Mouse (Mus musculus): ENCODE results near the gene Htr6. TPM values are rescaled to one million over a fixed set of nuclear protein-coding genes. Genes with fewer than 3 reads are reported as not detected.

The Htr6 gene
- polyA plus RNA-seq, 1 experiment from 2014 or later, result not detected

DNA sequence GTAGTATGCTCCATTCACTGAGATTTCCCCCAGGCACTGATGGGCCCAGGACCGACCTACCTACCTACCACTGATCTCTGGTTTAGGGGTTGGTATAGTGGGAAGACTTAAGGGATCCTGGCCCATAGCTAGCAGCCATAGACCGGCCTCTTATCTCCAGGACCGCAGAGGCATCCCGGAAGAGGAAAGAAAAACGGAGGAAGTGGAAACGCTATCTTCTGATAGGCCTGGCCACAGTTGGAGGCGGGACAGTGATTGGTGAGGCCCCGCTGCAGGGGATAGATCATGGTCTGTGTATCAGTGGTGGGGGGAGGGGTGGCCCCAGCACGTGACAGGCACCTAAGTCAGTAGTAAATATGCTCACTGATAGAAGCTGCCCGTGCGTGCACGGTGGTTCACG lies 56.0 kb downstream of the Htr6 start:
- no peaks in the 10 kb centered on the region; the same call in 1 of the 2 replicates for H3K9me3 ChIP-seq (replicated peaks)
- ATAC-seq (replicated peaks; ENCODE audit: low FRiP score), result no peak
- WGBS, result 65% methylated on average over 13 of the region's 13 CpGs
- H3K4me1 ChIP-seq, result 0 out of 2 replicates have a peak, but pooled peaks cover 2% of the 10 kb centered on the region
- no peak overlapping the region for H3K27ac ChIP-seq
- H3K4me2 ChIP-seq, result no peak overlapping the region
- H3K27me3 ChIP-seq, result no peaks in the 10 kb centered on the region
- no peaks in the 10 kb centered on the region for H3K36me3 ChIP-seq
- no peak overlapping the region for H3K4me3 ChIP-seq (replicated peaks)
- H3K9ac ChIP-seq, result no peak overlapping the region

DNA sequence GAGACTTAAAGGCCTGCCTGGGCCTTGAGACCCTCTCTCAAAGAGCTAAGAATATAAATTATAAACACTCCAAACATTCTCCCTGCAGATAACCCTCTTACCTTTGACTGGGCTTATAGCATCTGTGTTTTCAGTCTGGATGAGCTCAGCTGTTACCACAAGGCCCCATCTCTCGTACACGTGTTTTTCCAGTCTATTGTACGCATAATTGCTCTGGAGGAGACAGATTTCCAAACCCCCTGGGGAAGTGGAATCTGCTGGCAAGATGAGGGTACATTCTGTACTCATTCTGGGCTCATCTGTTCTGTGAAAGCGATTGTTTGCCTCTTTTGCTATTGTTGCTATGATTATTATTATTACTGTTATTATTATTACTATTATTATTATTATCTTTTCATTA lies 56.4 kb downstream of the Htr6 start:
- Histone ChIP-seq H3K36me3 (no peaks in the 10 kb centered on the region), H3K4me3 (replicated peaks) (no peak overlapping the region), H3K27ac (no peak overlapping the region), H3K4me1 (0 out of 2 replicates have a peak, but pooled peaks cover 2% of the 10 kb centered on the region), H3K27me3 (no peaks in the 10 kb centered on the region), H3K9me3 (replicated peaks) (no peaks in the 10 kb centered on the region; the same call in 1 of the 2 replicates), H3K9ac (no peak overlapping the region), H3K4me2 (no peak overlapping the region)
- 78% methylated on average over 4 of the region's 4 CpGs for WGBS
- ATAC-seq (replicated peaks; ENCODE audit: low FRiP score), result no peak

- Histone ChIP-seq H3K36me3 (no peaks in the 10 kb centered on the region), H3K27ac (no peak overlapping the region), H3K9ac (no peak overlapping the region), H3K9me3 (replicated peaks) (no peaks in the 10 kb centered on the region; the same call in 1 of the 2 replicates), H3K4me3 (replicated peaks) (no peak overlapping the region), H3K4me1 (peaks cover 2% of the 10 kb centered on the region; the same call in 1 of the 2 replicates), H3K4me2 (no peak overlapping the region), H3K27me3 (no peaks in the 10 kb centered on the region)
- ATAC-seq (replicated peaks; ENCODE audit: low FRiP score), result 0 out of 2 replicates have a peak, but pooled peaks have one; percentile 46
- WGBS, result 74% methylated on average over 14 of the region's 14 CpGs
Observed at GRCm38 (mm10) chr4:139018388-139018787, 57.0 kb downstream of the Htr6 start.

- Histone ChIP-seq H3K9me3 (replicated peaks) (no peaks in the 10 kb centered on the region; the same call in 1 of the 2 replicates), H3K4me3 (replicated peaks) (no peak overlapping the region), H3K27ac (no peak overlapping the region), H3K4me1 (no peaks in the 10 kb centered on the region; the same call in 1 of the 2 replicates), H3K4me2 (no peak overlapping the region), H3K9ac (no peak overlapping the region), H3K27me3 (no peaks in the 10 kb centered on the region), H3K36me3 (no peaks in the 10 kb centered on the region)
- ATAC-seq (replicated peaks; ENCODE audit: low FRiP score), result no peak
- WGBS, result 80% methylated on average over 6 of the region's 6 CpGs
Observed at GRCm38 (mm10) chr4:139014793-139015192, 60.6 kb downstream of the Htr6 start.

DNA sequence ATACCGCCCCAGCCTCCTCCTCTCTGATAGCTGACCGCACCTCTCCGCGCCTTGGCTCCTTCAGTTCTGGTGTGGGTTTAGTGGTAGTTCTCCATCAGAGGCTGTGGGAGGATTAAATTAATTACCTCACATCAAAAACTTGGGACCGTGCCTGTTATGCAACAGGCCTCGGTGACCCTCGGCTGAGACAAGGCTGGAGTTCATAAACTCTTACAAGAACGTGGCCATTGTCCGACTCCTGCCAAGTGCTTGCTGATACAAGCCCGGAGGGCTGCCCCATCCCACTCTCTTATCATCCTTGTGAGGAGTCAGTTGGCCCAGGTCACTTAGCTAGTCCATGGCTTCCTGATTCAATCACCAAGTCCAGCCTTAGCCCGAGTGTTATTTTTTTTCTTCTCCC lies 62.1 kb downstream of the Htr6 start:
- no peak for ATAC-seq (replicated peaks; ENCODE audit: low FRiP score)
- Histone ChIP-seq H3K9me3 (replicated peaks) (no peaks in the 10 kb centered on the region; the same call in 1 of the 2 replicates), H3K9ac (no peak overlapping the region), H3K27me3 (no peaks in the 10 kb centered on the region), H3K4me2 (no peak overlapping the region), H3K4me3 (replicated peaks) (no peak overlapping the region), H3K4me1 (peaks cover 5% of the 10 kb centered on the region), H3K36me3 (no peaks in the 10 kb centered on the region), H3K27ac (no peak overlapping the region)
- WGBS, result 66% methylated on average over 11 of the region's 11 CpGs

- WGBS, result 75% methylated on average over 13 of the region's 13 CpGs
- Histone ChIP-seq H3K36me3 (no peaks in the 10 kb centered on the region), H3K27ac (no peak overlapping the region), H3K27me3 (peaks cover 7% of the 10 kb centered on the region; the same call in 1 of the 2 replicates), H3K4me2 (no peak overlapping the region), H3K4me1 (peaks cover 22% of the 10 kb centered on the region), H3K4me3 (replicated peaks) (no peak overlapping the region), H3K9me3 (replicated peaks) (no peaks in the 10 kb centered on the region; the same call in 1 of the 2 replicates), H3K9ac (no peak overlapping the region)
- ATAC-seq (replicated peaks; ENCODE audit: low FRiP score), result 0 out of 2 replicates have a peak, but pooled peaks have one; percentile 34
Observed at GRCm38 (mm10) chr4:139011201-139011702, 64.1 kb downstream of the Htr6 start.

Other genes starting within 250 kb of the Htr6 start
- 0.38 and 0.55 TPM in 2 replicates for gene Pla2g5, start 212.1 kb downstream of the Htr6 start, polyA plus RNA-seq (2015; fragmentation: Nextera tagmentation; extraction: Ambion mirVana)
- not detected in 2 replicates for gene Gm13030, start 201.6 kb downstream of the Htr6 start, polyA plus RNA-seq (2015; fragmentation: Nextera tagmentation; extraction: Ambion mirVana)
- 0.30 and 0.48 TPM in 2 replicates for gene Pla2g2e, start 197.6 kb downstream of the Htr6 start, polyA plus RNA-seq (2015; fragmentation: Nextera tagmentation; extraction: Ambion mirVana)
- 2.5 and 3.5 TPM in 2 replicates for gene Otud3, start 161.6 kb downstream of the Htr6 start, polyA plus RNA-seq (2015; fragmentation: Nextera tagmentation; extraction: Ambion mirVana)
- 6.3 and 8.2 TPM in 2 replicates for gene Rnf186, start 108.5 kb downstream of the Htr6 start, polyA plus RNA-seq (2015; fragmentation: Nextera tagmentation; extraction: Ambion mirVana)
- gene Tmco4, start 102.7 kb downstream of the Htr6 start, polyA plus RNA-seq (2015; fragmentation: Nextera tagmentation; extraction: Ambion mirVana), result 5.6 and 6.1 TPM in 2 replicates
- 28.4 and 35.7 TPM in 2 replicates for gene Nbl1, start 17.4 kb upstream of the Htr6 start, polyA plus RNA-seq (2015; fragmentation: Nextera tagmentation; extraction: Ambion mirVana)
- gene Minos1, start 55.5 kb upstream of the Htr6 start, polyA plus RNA-seq (2015; fragmentation: Nextera tagmentation; extraction: Ambion mirVana), result 522 and 595 TPM in 2 replicates
- gene Capzb, start 117.3 kb upstream of the Htr6 start, polyA plus RNA-seq (2015; fragmentation: Nextera tagmentation; extraction: Ambion mirVana), result 392 and 395 TPM in 2 replicates
- gene Pqlc2, start 235.1 kb upstream of the Htr6 start, polyA plus RNA-seq (2015; fragmentation: Nextera tagmentation; extraction: Ambion mirVana), result 13.9 and 14.2 TPM in 2 replicates
- gene Akr7a5, start 235.2 kb upstream of the Htr6 start, polyA plus RNA-seq (2015; fragmentation: Nextera tagmentation; extraction: Ambion mirVana), result 154 and 166 TPM in 2 replicates

Measured in kidney, embryonic 15.5 days (tissue).